Mouse (Mus musculus): ENCODE results near the gene Hoxb2. TPM values are rescaled to one million over a fixed set of nuclear protein-coding genes. Genes with fewer than 3 reads are reported as not detected.

Hoxb2 gene
- polyA plus RNA-seq, 1 experiment from 2014 or later: 45.2 TPM

- no peaks in the 10 kb centered on the region for H3K36me3 ChIP-seq (ENCODE audit: control insufficient read depth, insufficient read depth, low read length)
- peak within 1 kb of the TSS; percentile 45 for H3K9ac ChIP-seq (replicated peaks; ENCODE audit: low read depth, low read length)
- H3K4me2 ChIP-seq (ENCODE audit: low read depth, low read length): peak within 1 kb of the TSS; percentile 53
- no peaks in the 10 kb centered on the region for H3K9me3 ChIP-seq (ENCODE audit: control insufficient read depth, low read length)
- H3K27ac ChIP-seq (ENCODE audit: low read depth, low read length): no peak within 1 kb of the TSS
- no peaks in the 10 kb centered on the region for H3K27me3 ChIP-seq (ENCODE audit: control insufficient read depth, insufficient read depth, low read length)
- ATAC-seq (ENCODE audit: low read depth): peak; percentile 51
- H3K4me1 ChIP-seq (ENCODE audit: control insufficient read depth, insufficient read depth, low read length): 0 out of 2 replicates have a peak, but pooled peaks cover 12% of the 10 kb centered on the region
- 2% methylated on average over 26 of the region's 26 CpGs for WGBS
- H3K4me3 ChIP-seq (ENCODE audit: low read depth, low read length): peak within 1 kb of the TSS; percentile 12
These were observed 15.2 kb downstream of the Hoxb2 start, which contains the start of gene Hoxb1 for GRCm38 (mm10) chr11:96365441-96366091. Hoxb1 (plus strand) TSS chr11:96365752.

- H3K27me3 ChIP-seq (ENCODE audit: control insufficient read depth, insufficient read depth, low read length): no peaks in the 10 kb centered on the region
- H3K9me3 ChIP-seq (ENCODE audit: control insufficient read depth, low read length): no peaks in the 10 kb centered on the region
- H3K27ac ChIP-seq (ENCODE audit: low read depth, low read length): no peak overlapping the region
- 0 out of 2 replicates have a peak, but pooled peaks cover 12% of the 10 kb centered on the region for H3K4me1 ChIP-seq (ENCODE audit: control insufficient read depth, insufficient read depth, low read length)
- H3K4me2 ChIP-seq (ENCODE audit: low read depth, low read length): peak overlapping the region; percentile 53
- H3K9ac ChIP-seq (replicated peaks; ENCODE audit: low read depth, low read length): peak overlapping the region; percentile 45
- ATAC-seq (ENCODE audit: low read depth): peak; percentile 41; the same call in 1 of the 2 replicates
- no peaks in the 10 kb centered on the region for H3K36me3 ChIP-seq (ENCODE audit: control insufficient read depth, insufficient read depth, low read length)
- H3K4me3 ChIP-seq (ENCODE audit: low read depth, low read length): peak overlapping the region; percentile 12
- WGBS: 3% methylated on average over 47 of the region's 47 CpGs
These were observed 16.0 kb downstream of the Hoxb2 start for GRCm38 (mm10) chr11:96366092-96367041.

- ATAC-seq (ENCODE audit: low read depth): no peak
- H3K4me1 ChIP-seq (ENCODE audit: control insufficient read depth, insufficient read depth, low read length): 0 out of 2 replicates have a peak, but pooled peaks cover 12% of the 10 kb centered on the region
- H3K9me3 ChIP-seq (ENCODE audit: control insufficient read depth, low read length): no peaks in the 10 kb centered on the region
- H3K9ac ChIP-seq (replicated peaks; ENCODE audit: low read depth, low read length): no peak overlapping the region
- H3K27me3 ChIP-seq (ENCODE audit: control insufficient read depth, insufficient read depth, low read length): no peaks in the 10 kb centered on the region
- H3K27ac ChIP-seq (ENCODE audit: low read depth, low read length): no peak overlapping the region
- H3K4me3 ChIP-seq (ENCODE audit: low read depth, low read length): no peak overlapping the region
- WGBS: 20% methylated on average over 6 of the region's 6 CpGs
- H3K36me3 ChIP-seq (ENCODE audit: control insufficient read depth, insufficient read depth, low read length): no peaks in the 10 kb centered on the region
- H3K4me2 ChIP-seq (ENCODE audit: low read depth, low read length): no peak overlapping the region
These were observed 16.8 kb downstream of the Hoxb2 start for GRCm38 (mm10) chr11:96367141-96367540.

- Histone ChIP-seq H3K4me1 (ENCODE audit: control insufficient read depth, insufficient read depth, low read length) (0 out of 2 replicates have a peak, but pooled peaks cover 12% of the 10 kb centered on the region), H3K4me3 (ENCODE audit: low read depth, low read length) (no peak overlapping the region), H3K27me3 (ENCODE audit: control insufficient read depth, insufficient read depth, low read length) (no peaks in the 10 kb centered on the region), H3K9me3 (ENCODE audit: control insufficient read depth, low read length) (no peaks in the 10 kb centered on the region), H3K4me2 (ENCODE audit: low read depth, low read length) (no peak overlapping the region), H3K36me3 (ENCODE audit: control insufficient read depth, insufficient read depth, low read length) (no peaks in the 10 kb centered on the region), H3K9ac (replicated peaks; ENCODE audit: low read depth, low read length) (no peak overlapping the region), H3K27ac (ENCODE audit: low read depth, low read length) (no peak overlapping the region)
- ATAC-seq (ENCODE audit: low read depth): no peak
- WGBS: 24% methylated on average over 5 of the region's 5 CpGs
These were observed 18.4 kb downstream of the Hoxb2 start for GRCm38 (mm10) chr11:96368686-96369085.

GRCm38 (mm10) chr11:96369140-96369539 is 18.8 kb downstream of the Hoxb2 start:
- Histone ChIP-seq H3K4me3 (ENCODE audit: low read depth, low read length) (no peak overlapping the region), H3K27ac (ENCODE audit: low read depth, low read length) (no peak overlapping the region), H3K4me2 (ENCODE audit: low read depth, low read length) (no peak overlapping the region), H3K27me3 (ENCODE audit: control insufficient read depth, insufficient read depth, low read length) (no peaks in the 10 kb centered on the region), H3K9ac (replicated peaks; ENCODE audit: low read depth, low read length) (no peak overlapping the region), H3K4me1 (ENCODE audit: control insufficient read depth, insufficient read depth, low read length) (0 out of 2 replicates have a peak, but pooled peaks cover 12% of the 10 kb centered on the region), H3K36me3 (ENCODE audit: control insufficient read depth, insufficient read depth, low read length) (no peaks in the 10 kb centered on the region), H3K9me3 (ENCODE audit: control insufficient read depth, low read length) (no peaks in the 10 kb centered on the region)
- ATAC-seq (ENCODE audit: low read depth): no peak
- 29% methylated on average over 7 of the region's 7 CpGs for WGBS

- Histone ChIP-seq H3K4me1 (ENCODE audit: control insufficient read depth, insufficient read depth, low read length) (no peaks in the 10 kb centered on the region), H3K27me3 (ENCODE audit: control insufficient read depth, insufficient read depth, low read length) (no peaks in the 10 kb centered on the region), H3K9ac (replicated peaks; ENCODE audit: low read depth, low read length) (no peak overlapping the region), H3K4me3 (ENCODE audit: low read depth, low read length) (no peak overlapping the region), H3K27ac (ENCODE audit: low read depth, low read length) (no peak overlapping the region), H3K9me3 (ENCODE audit: control insufficient read depth, low read length) (no peaks in the 10 kb centered on the region), H3K4me2 (ENCODE audit: low read depth, low read length) (no peak overlapping the region), H3K36me3 (ENCODE audit: control insufficient read depth, insufficient read depth, low read length) (no peaks in the 10 kb centered on the region)
- no peak for ATAC-seq (ENCODE audit: low read depth)
- 15% methylated on average over 3 of the region's 3 CpGs for WGBS
These were observed 21.4 kb downstream of the Hoxb2 start for GRCm38 (mm10) chr11:96371726-96372125.

GRCm38 (mm10) chr11:96372519-96372918 is 22.2 kb downstream of the Hoxb2 start:
- no peaks in the 10 kb centered on the region for H3K36me3 ChIP-seq (ENCODE audit: control insufficient read depth, insufficient read depth, low read length)
- H3K9ac ChIP-seq (replicated peaks; ENCODE audit: low read depth, low read length): no peak overlapping the region
- 11% methylated on average over 3 of the region's 3 CpGs for whole genome bisulfite sequencing
- H3K4me1 ChIP-seq (ENCODE audit: control insufficient read depth, insufficient read depth, low read length): no peaks in the 10 kb centered on the region
- ATAC-seq (ENCODE audit: low read depth): no peak
- H3K4me3 ChIP-seq (ENCODE audit: low read depth, low read length): no peak overlapping the region
- no peaks in the 10 kb centered on the region for H3K9me3 ChIP-seq (ENCODE audit: control insufficient read depth, low read length)
- H3K27me3 ChIP-seq (ENCODE audit: control insufficient read depth, insufficient read depth, low read length): no peaks in the 10 kb centered on the region
- no peak overlapping the region for H3K4me2 ChIP-seq (ENCODE audit: low read depth, low read length)
- H3K27ac ChIP-seq (ENCODE audit: low read depth, low read length): no peak overlapping the region

GRCm38 (mm10) chr11:96374810-96375209 is 24.5 kb downstream of the Hoxb2 start:
- no peak for ATAC-seq (ENCODE audit: low read depth)
- 44% methylated on average over 7 of the region's 7 CpGs for WGBS
- no peaks in the 10 kb centered on the region for H3K9me3 ChIP-seq (ENCODE audit: control insufficient read depth, low read length)

GRCm38 (mm10) chr11:96383381-96383780 is 33.1 kb downstream of the Hoxb2 start:
- Histone ChIP-seq H3K36me3 (ENCODE audit: control insufficient read depth, insufficient read depth, low read length) (no peaks in the 10 kb centered on the region), H3K27ac (ENCODE audit: low read depth, low read length) (no peak overlapping the region), H3K4me1 (ENCODE audit: control insufficient read depth, insufficient read depth, low read length) (no peaks in the 10 kb centered on the region), H3K9ac (replicated peaks; ENCODE audit: low read depth, low read length) (no peak overlapping the region), H3K9me3 (ENCODE audit: control insufficient read depth, low read length) (no peaks in the 10 kb centered on the region), H3K4me3 (ENCODE audit: low read depth, low read length) (no peak overlapping the region), H3K27me3 (ENCODE audit: control insufficient read depth, insufficient read depth, low read length) (no peaks in the 10 kb centered on the region), H3K4me2 (ENCODE audit: low read depth, low read length) (no peak overlapping the region)
- no peak for ATAC-seq (ENCODE audit: low read depth)
- WGBS: 84% methylated on average over 5 of the region's 5 CpGs

More at GRCm38 (mm10) chr11:96374810-96375209, 24.5 kb downstream of the Hoxb2 start:
- H3K27ac ChIP-seq (ENCODE audit: low read depth, low read length): no peak overlapping the region
- H3K4me3 ChIP-seq (ENCODE audit: low read depth, low read length): no peak overlapping the region
- H3K4me1 ChIP-seq (ENCODE audit: control insufficient read depth, insufficient read depth, low read length): no peaks in the 10 kb centered on the region
- H3K36me3 ChIP-seq (ENCODE audit: control insufficient read depth, insufficient read depth, low read length): no peaks in the 10 kb centered on the region
- H3K4me2 ChIP-seq (ENCODE audit: low read depth, low read length): no peak overlapping the region
- H3K9ac ChIP-seq (replicated peaks; ENCODE audit: low read depth, low read length): no peak overlapping the region
- H3K27me3 ChIP-seq (ENCODE audit: control insufficient read depth, insufficient read depth, low read length): no peaks in the 10 kb centered on the region

Data from neural tube, embryonic 14.5 days (tissue).